Mouse (Mus musculus): ENCODE measurements at regions not wholly inside any gene's neighbourhood (a gene's known extent, or its start where the extent isn't known, plus 50 kb on each side); places are given as distances from the start of the nearest gene placed in this dataset.

GRCm38 (mm10) chr15:62709546-62709945 lies 1135.4 kb downstream of the Gsdmc2 start:
- H3K4me2 ChIP-seq (ENCODE audit: low read length) = no peak overlapping the region
- no peak overlapping the region for H3K9ac ChIP-seq (ENCODE audit: low read depth, low read length)
- H3K4me3 ChIP-seq (replicated peaks; ENCODE audit: low read depth, low read length) = no peak overlapping the region
- no peaks in the 10 kb centered on the region for H3K36me3 ChIP-seq (ENCODE audit: insufficient read depth, low read length)
- no peak overlapping the region for H3K27ac ChIP-seq
- no peak for TF ChIP-seq CTCF (IDR thresholded peaks at IDR 0.05; ENCODE audit: low read depth)
- ATAC-seq (replicated peaks; ENCODE audit: low FRiP score, low read depth) = no peak
- H3K4me1 ChIP-seq (replicated peaks; ENCODE audit: insufficient read depth, low read length) = no peaks in the 10 kb centered on the region
- DNase-seq (ENCODE audit: low spot score) = no peak
- no peaks in the 10 kb centered on the region for H3K9me3 ChIP-seq (replicated peaks; ENCODE audit: low read length)
- 70% methylated on average over 2 of the region's 2 CpGs for WGBS
- H3K27me3 ChIP-seq (ENCODE audit: insufficient read depth, low read length) = no peaks in the 10 kb centered on the region

DNA sequence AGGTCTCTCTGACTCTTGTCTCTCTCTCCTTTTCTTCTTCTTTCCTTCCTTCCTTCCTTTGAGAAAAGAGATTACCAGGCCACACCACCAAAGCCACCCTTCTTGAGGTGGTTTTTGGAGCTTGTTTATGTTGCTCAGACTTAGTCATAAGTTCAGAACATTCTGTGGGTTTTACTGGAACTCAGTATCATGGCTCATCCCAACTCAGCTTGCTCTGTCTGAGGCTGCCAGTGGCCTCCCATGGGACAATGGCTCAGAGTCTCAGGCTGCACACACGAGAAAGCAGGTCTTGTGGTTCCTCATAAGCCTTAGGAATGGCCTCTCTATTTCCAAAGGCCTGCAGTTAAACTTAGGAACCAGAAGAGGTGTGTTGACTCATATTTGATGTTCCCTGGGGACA lies 1146.4 kb downstream of the Gsdmc2 start:
- H3K36me3 ChIP-seq (ENCODE audit: insufficient read depth, low read length) = no peaks in the 10 kb centered on the region
- no peak overlapping the region for H3K4me2 ChIP-seq (ENCODE audit: low read length)
- ATAC-seq (replicated peaks; ENCODE audit: low FRiP score, low read depth) (no peak), DNase-seq (ENCODE audit: low spot score) (no peak)
- no peaks in the 10 kb centered on the region for H3K4me1 ChIP-seq (replicated peaks; ENCODE audit: insufficient read depth, low read length)
- no peak overlapping the region for H3K27ac ChIP-seq
- H3K9me3 ChIP-seq (replicated peaks; ENCODE audit: low read length) = no peaks in the 10 kb centered on the region
- 78% methylated on average over 1 of the region's 1 CpGs for WGBS
- no peak for TF ChIP-seq CTCF (IDR thresholded peaks at IDR 0.05; ENCODE audit: low read depth)
- H3K4me3 ChIP-seq (replicated peaks; ENCODE audit: low read depth, low read length) = no peak overlapping the region
- no peak overlapping the region for H3K9ac ChIP-seq (ENCODE audit: low read depth, low read length)
- H3K27me3 ChIP-seq (ENCODE audit: insufficient read depth, low read length) = no peaks in the 10 kb centered on the region

DNA sequence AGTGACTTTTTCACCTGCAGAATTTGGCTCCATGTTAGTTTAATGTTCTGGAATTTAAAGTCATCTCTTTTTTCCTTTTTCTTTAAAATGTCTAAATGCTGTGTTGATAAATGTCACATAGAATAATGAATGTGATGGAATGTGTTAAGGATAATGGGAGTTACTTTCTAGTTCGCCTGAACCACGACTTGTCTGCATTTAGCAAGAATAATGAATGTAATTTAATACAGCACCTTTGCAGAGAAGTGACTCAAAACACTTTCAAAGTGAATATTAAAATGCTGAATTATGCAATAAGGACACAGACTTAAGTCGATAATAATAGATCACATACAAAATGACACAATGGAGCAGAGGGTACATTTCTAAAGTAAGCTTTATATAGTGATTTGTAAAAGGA lies 1150.2 kb downstream of the Gsdmc2 start:
- no peak overlapping the region for H3K9ac ChIP-seq (ENCODE audit: low read depth, low read length)
- no peak for DNase-seq (ENCODE audit: low spot score)
- no peaks in the 10 kb centered on the region for H3K36me3 ChIP-seq (ENCODE audit: insufficient read depth, low read length)
- no peaks in the 10 kb centered on the region for H3K27me3 ChIP-seq (ENCODE audit: insufficient read depth, low read length)
- 34% methylated on average over 3 of the region's 3 CpGs for WGBS
- H3K9me3 ChIP-seq (replicated peaks; ENCODE audit: low read length) = no peaks in the 10 kb centered on the region
- TF ChIP-seq CTCF (IDR thresholded peaks at IDR 0.05; ENCODE audit: low read depth) = no peak
- H3K4me3 ChIP-seq (replicated peaks; ENCODE audit: low read depth, low read length) = no peak overlapping the region
- no peak overlapping the region for H3K4me2 ChIP-seq (ENCODE audit: low read length)
- ATAC-seq (replicated peaks; ENCODE audit: low FRiP score, low read depth) = no peak
- no peak overlapping the region for H3K27ac ChIP-seq
- no peaks in the 10 kb centered on the region for H3K4me1 ChIP-seq (replicated peaks; ENCODE audit: insufficient read depth, low read length)

DNA sequence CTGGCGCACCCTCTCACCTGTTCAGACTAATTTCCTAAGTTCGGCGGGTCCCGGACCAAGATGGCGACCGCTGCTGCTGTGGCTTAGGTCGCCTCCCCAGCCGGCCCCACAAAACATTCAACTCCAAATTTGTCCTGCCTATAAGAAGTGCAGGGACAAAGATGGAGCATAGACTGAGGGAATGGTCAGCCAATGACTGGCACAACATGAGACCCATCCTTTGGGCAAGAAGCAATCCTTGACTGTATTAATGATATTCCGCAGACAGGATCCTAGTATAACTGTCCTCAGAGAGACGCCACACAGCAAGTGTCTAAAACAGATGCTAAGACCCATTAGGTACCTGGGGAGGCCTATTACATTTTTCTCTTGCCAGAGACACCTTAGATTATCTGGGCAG lies 1151.3 kb downstream of the Gsdmc2 start:
- Histone ChIP-seq H3K27ac (no peak overlapping the region), H3K9me3 (replicated peaks; ENCODE audit: low read length) (no peaks in the 10 kb centered on the region), H3K36me3 (ENCODE audit: insufficient read depth, low read length) (no peaks in the 10 kb centered on the region), H3K4me2 (ENCODE audit: low read length) (no peak overlapping the region), H3K9ac (ENCODE audit: low read depth, low read length) (no peak overlapping the region), H3K4me3 (replicated peaks; ENCODE audit: low read depth, low read length) (no peak overlapping the region), H3K4me1 (replicated peaks; ENCODE audit: insufficient read depth, low read length) (no peaks in the 10 kb centered on the region), H3K27me3 (ENCODE audit: insufficient read depth, low read length) (no peaks in the 10 kb centered on the region)
- 98% methylated on average over 9 of the region's 10 CpGs for WGBS
- ATAC-seq (replicated peaks; ENCODE audit: low FRiP score, low read depth) (no peak), DNase-seq (ENCODE audit: low spot score) (no peak)
- TF ChIP-seq CTCF (IDR thresholded peaks at IDR 0.05; ENCODE audit: low read depth) = no peak

- WGBS = 61% methylated on average over 4 of the region's 4 CpGs
- Histone ChIP-seq H3K27ac (no peak overlapping the region), H3K27me3 (ENCODE audit: insufficient read depth, low read length) (no peaks in the 10 kb centered on the region), H3K4me1 (replicated peaks; ENCODE audit: insufficient read depth, low read length) (no peaks in the 10 kb centered on the region), H3K4me3 (replicated peaks; ENCODE audit: low read depth, low read length) (no peak overlapping the region), H3K9me3 (replicated peaks; ENCODE audit: low read length) (no peaks in the 10 kb centered on the region), H3K4me2 (ENCODE audit: low read length) (no peak overlapping the region), H3K9ac (ENCODE audit: low read depth, low read length) (no peak overlapping the region), H3K36me3 (ENCODE audit: insufficient read depth, low read length) (no peaks in the 10 kb centered on the region)
- DNase-seq (ENCODE audit: low spot score) (no peak), ATAC-seq (replicated peaks; ENCODE audit: low FRiP score, low read depth) (no peak)
- TF ChIP-seq CTCF (IDR thresholded peaks at IDR 0.05; ENCODE audit: low read depth) = no peak
Observed at GRCm38 (mm10) chr15:62673410-62673809, 1171.6 kb downstream of the Gsdmc2 start.

DNA sequence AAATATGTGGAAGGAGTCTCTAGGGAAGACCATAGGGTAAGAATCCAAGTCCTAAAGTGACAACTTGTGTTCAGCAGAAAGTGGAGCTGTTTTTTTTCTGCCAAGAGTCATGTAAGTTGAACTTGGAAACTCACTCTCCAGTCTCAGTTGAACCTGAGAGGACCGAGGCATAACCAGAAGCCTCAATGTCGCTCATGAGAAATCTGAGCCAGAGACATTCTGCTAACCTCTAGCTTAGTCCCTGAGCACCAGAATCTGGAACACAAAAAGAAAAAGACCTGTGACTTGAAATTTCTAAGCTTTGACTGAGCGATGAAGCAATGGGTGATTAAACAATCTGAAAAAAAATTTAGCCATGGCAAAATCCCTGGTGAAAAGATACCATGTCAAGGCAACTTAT lies 1175.0 kb downstream of the Gsdmc2 start:
- Histone ChIP-seq H3K9me3 (replicated peaks; ENCODE audit: low read length) (no peaks in the 10 kb centered on the region), H3K27me3 (ENCODE audit: insufficient read depth, low read length) (no peaks in the 10 kb centered on the region), H3K36me3 (ENCODE audit: insufficient read depth, low read length) (no peaks in the 10 kb centered on the region), H3K4me1 (replicated peaks; ENCODE audit: insufficient read depth, low read length) (no peaks in the 10 kb centered on the region), H3K4me2 (ENCODE audit: low read length) (no peak overlapping the region), H3K27ac (no peak overlapping the region), H3K9ac (ENCODE audit: low read depth, low read length) (no peak overlapping the region), H3K4me3 (replicated peaks; ENCODE audit: low read depth, low read length) (no peak overlapping the region)
- no peak for TF ChIP-seq CTCF (IDR thresholded peaks at IDR 0.05; ENCODE audit: low read depth)
- ATAC-seq (replicated peaks; ENCODE audit: low FRiP score, low read depth) (no peak), DNase-seq (ENCODE audit: low spot score) (no peak)
- WGBS = 76% methylated on average over 3 of the region's 3 CpGs

DNA sequence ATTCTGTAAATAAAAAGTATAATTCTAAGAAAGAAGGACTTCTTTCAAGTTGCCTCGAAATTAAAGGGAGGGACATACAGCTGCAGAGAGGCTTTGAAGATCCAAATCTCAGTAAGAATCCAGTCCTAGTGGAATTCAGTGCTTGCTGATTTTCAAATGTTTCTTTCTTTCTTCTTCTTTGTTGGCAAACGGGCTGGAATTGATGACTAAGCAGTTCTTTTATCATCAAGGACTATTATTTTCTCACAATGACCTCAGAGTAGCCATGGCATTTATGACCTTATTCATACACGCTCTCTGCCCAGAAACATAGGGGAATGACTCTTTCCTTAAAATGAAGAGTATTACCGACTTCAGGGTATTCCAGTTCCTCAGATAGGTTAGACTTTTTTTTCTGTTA lies 1185.9 kb downstream of the Gsdmc2 start:
- H3K27ac ChIP-seq = no peak overlapping the region
- H3K36me3 ChIP-seq (ENCODE audit: insufficient read depth, low read length) = no peaks in the 10 kb centered on the region
- H3K4me1 ChIP-seq (replicated peaks; ENCODE audit: insufficient read depth, low read length) = no peaks in the 10 kb centered on the region
- H3K4me3 ChIP-seq (replicated peaks; ENCODE audit: low read depth, low read length) = no peak overlapping the region
- no peak for TF ChIP-seq CTCF (IDR thresholded peaks at IDR 0.05; ENCODE audit: low read depth)
- no peaks in the 10 kb centered on the region for H3K27me3 ChIP-seq (ENCODE audit: insufficient read depth, low read length)
- H3K9ac ChIP-seq (ENCODE audit: low read depth, low read length) = no peak overlapping the region
- H3K4me2 ChIP-seq (ENCODE audit: low read length) = no peak overlapping the region
- 79% methylated on average over 4 of the region's 4 CpGs for WGBS
- DNase-seq (ENCODE audit: low spot score) = no peak
- no peaks in the 10 kb centered on the region for H3K9me3 ChIP-seq (replicated peaks; ENCODE audit: low read length)
- ATAC-seq (replicated peaks; ENCODE audit: low FRiP score, low read depth) = no peak
